Mouse (Mus musculus) hindbrain, embryonic 16.5 days (tissue): ENCODE results near the gene AI837181. TPM values are rescaled to one million over a fixed set of nuclear protein-coding genes. Genes with fewer than 3 reads are reported as not detected.

Experiments
- ATAC-seq: fragments of 200-750 bp; cut with Nextera tagmentation; 2 replicates; pipeline ENCODE4 v1.8.0; 2017; ENCODE audit warnings: moderate TSS enrichment, moderate library complexity
- H3K27ac ChIP-seq: fragments of 300-500 bp; sonication (generic); 2 replicates; pipeline ENCODE4 v1.5.1; 2014; ENCODE audit warnings: low read depth, mild to moderate bottlenecking, control low read depth, low read length, moderate library complexity
- H3K27me3 ChIP-seq: fragments of 300-500 bp; sonication (generic); replicated peaks from 2 replicates; pipeline ENCODE4 v1.6.1; 2014; ENCODE audit warnings: low read length; ENCODE audit not compliant: control insufficient read depth, insufficient read depth
- H3K36me3 ChIP-seq: fragments of 300-500 bp; sonication (generic); 2 replicates; pipeline ENCODE4 v1.6.1; 2014; ENCODE audit warnings: mild to moderate bottlenecking, low read length, moderate library complexity, mixed read lengths; ENCODE audit not compliant: control insufficient read depth, insufficient read depth
- H3K4me1 ChIP-seq: fragments of 300-500 bp; sonication (generic); 2 replicates; pipeline ENCODE4 v1.6.1; 2014; ENCODE audit warnings: low read depth, low read length; ENCODE audit not compliant: control insufficient read depth, insufficient read depth
- H3K4me2 ChIP-seq: fragments of 300-500 bp; sonication (generic); 2 replicates; pipeline ENCODE4 v1.6.1; 2014; ENCODE audit warnings: mild to moderate bottlenecking, low read length, control low read depth, moderate library complexity
- H3K4me3 ChIP-seq: fragments of 300-500 bp; sonication (generic); 2 replicates; pipeline ENCODE4 v1.5.1; 2014; ENCODE audit warnings: mild to moderate bottlenecking, low read length, control low read depth, moderate library complexity
- H3K9ac ChIP-seq: fragments of 300-500 bp; sonication (generic); 2 replicates; pipeline ENCODE4 v1.6.1; 2014; ENCODE audit warnings: low read depth, mild to moderate bottlenecking, control low read depth, low read length, moderate library complexity
- H3K9me3 ChIP-seq: fragments of 300-500 bp; sonication (generic); 2 replicates; pipeline ENCODE4 v1.6.1; 2014; ENCODE audit warnings: mild to moderate bottlenecking, low read length, moderate library complexity; ENCODE audit not compliant: control insufficient read depth
- WGBS: fragments of 180-500 bp; shearing (Covaris S2); extraction: QIAGEN DNeasy Blood & Tissue Kit; methylation state at CpG from one replicate; pipeline ENCODE4 v1.1.7; 2014; 5-methylcytosine and 5-hydroxymethylcytosine counted together
- polyA plus RNA-seq: library from polyadenylated mRNA; unstranded; fragments of >200 nt; fragmentation: Nextera tagmentation; extraction: Ambion mirVana; gene quantifications from 2 replicates; pipeline ENCODE4 v1.2.1, GENCODE M21; 2015

The AI837181 gene
- polyA plus RNA-seq, 1 experiment from 2014 or later: 38.5 TPM

GRCm38 (mm10) chr19:5449673-5450072, 24.7 kb downstream of the AI837181 start:
- Histone ChIP-seq H3K27ac (no peak overlapping the region), H3K9me3 (no peaks in the 10 kb centered on the region), H3K27me3 (peaks cover 43% of the 10 kb centered on the region), H3K4me3 (no peak overlapping the region), H3K4me1 (peaks cover 12% of the 10 kb centered on the region), H3K4me2 (no peak overlapping the region), H3K9ac (no peak overlapping the region), H3K36me3 (peaks cover 3% of the 10 kb centered on the region; the same call in 1 of the 2 replicates)
- 91% methylated on average over 3 of the region's 3 CpGs for WGBS
- no peak for ATAC-seq

GRCm38 (mm10) chr19:5451766-5452165, 26.8 kb downstream of the AI837181 start:
- Histone ChIP-seq H3K27me3 (peaks cover 29% of the 10 kb centered on the region), H3K4me1 (peaks cover 32% of the 10 kb centered on the region), H3K4me3 (no peak overlapping the region), H3K9me3 (no peaks in the 10 kb centered on the region), H3K27ac (no peak overlapping the region), H3K36me3 (peaks cover 3% of the 10 kb centered on the region; the same call in 1 of the 2 replicates), H3K4me2 (no peak overlapping the region), H3K9ac (no peak overlapping the region)
- ATAC-seq: no peak
- WGBS: 80% methylated on average over 6 of the region's 6 CpGs

- Histone ChIP-seq H3K36me3 (peaks cover 3% of the 10 kb centered on the region; the same call in 1 of the 2 replicates), H3K4me1 (peaks cover 29% of the 10 kb centered on the region), H3K9me3 (no peaks in the 10 kb centered on the region), H3K4me3 (peak overlapping the region; percentile 94; the same call in 1 of the 2 replicates), H3K27ac (no peak overlapping the region), H3K27me3 (peaks cover 4% of the 10 kb centered on the region; the same call in 1 of the 2 replicates), H3K9ac (peak overlapping the region; percentile 96), H3K4me2 (peak overlapping the region; percentile 98)
- 75% methylated on average over 12 of the region's 12 CpGs for WGBS
- no peak for ATAC-seq
Measured at GRCm38 (mm10) chr19:5455037-5455436, 30.1 kb downstream of the AI837181 start.

GRCm38 (mm10) chr19:5455568-5455967, 30.6 kb downstream of the AI837181 start:
- Histone ChIP-seq H3K4me2 (peak overlapping the region; percentile 98), H3K4me3 (peak overlapping the region; percentile 94), H3K9me3 (no peaks in the 10 kb centered on the region), H3K36me3 (peaks cover 3% of the 10 kb centered on the region; the same call in 1 of the 2 replicates), H3K9ac (peak overlapping the region; percentile 96), H3K4me1 (peaks cover 30% of the 10 kb centered on the region), H3K27me3 (no peaks in the 10 kb centered on the region), H3K27ac (no peak overlapping the region; the same call in 1 of the 2 replicates)
- 66% methylated on average over 8 of the region's 8 CpGs for WGBS
- ATAC-seq: no peak

GRCm38 (mm10) chr19:5456241-5456921, 31.4 kb downstream of the AI837181 start:
- Histone ChIP-seq H3K4me2 (peak overlapping the region; percentile 98), H3K36me3 (peaks cover 3% of the 10 kb centered on the region; the same call in 1 of the 2 replicates), H3K9ac (peak overlapping the region; percentile 96), H3K27ac (peak overlapping the region; percentile 98), H3K9me3 (no peaks in the 10 kb centered on the region), H3K27me3 (no peaks in the 10 kb centered on the region), H3K4me3 (peak overlapping the region; percentile 94), H3K4me1 (peaks cover 35% of the 10 kb centered on the region)
- no peak for ATAC-seq
- WGBS: 2% methylated on average over 26 of the region's 26 CpGs

GRCm38 (mm10) chr19:5456922-5457745, 32.2 kb downstream of the AI837181 start:
- peak; percentile 95 for ATAC-seq
- peak overlapping the region; percentile 94 for H3K4me3 ChIP-seq
- peaks cover 41% of the 10 kb centered on the region for H3K4me1 ChIP-seq
- H3K36me3 ChIP-seq: peaks cover 6% of the 10 kb centered on the region; the same call in 1 of the 2 replicates
- WGBS: under 1% methylated on average over 62 of the region's 70 CpGs
- peak overlapping the region; percentile 98 for H3K27ac ChIP-seq
- H3K27me3 ChIP-seq: no peaks in the 10 kb centered on the region
- no peaks in the 10 kb centered on the region for H3K9me3 ChIP-seq
- peak overlapping the region; percentile 98 for H3K4me2 ChIP-seq
- peak overlapping the region; percentile 96 for H3K9ac ChIP-seq

- WGBS: 14% methylated on average over 14 of the region's 14 CpGs
- Histone ChIP-seq H3K36me3 (peaks cover 6% of the 10 kb centered on the region; the same call in 1 of the 2 replicates), H3K9ac (peak within 1 kb of the TSS; percentile 96), H3K4me2 (peak within 1 kb of the TSS; percentile 98), H3K4me1 (peaks cover 41% of the 10 kb centered on the region), H3K27me3 (no peaks in the 10 kb centered on the region), H3K4me3 (peak within 1 kb of the TSS; percentile 94), H3K9me3 (no peaks in the 10 kb centered on the region), H3K27ac (peak within 1 kb of the TSS; percentile 98)
- ATAC-seq: no peak; the same call in 1 of the 2 replicates
Measured at GRCm38 (mm10) chr19:5457746-5458442, 33.0 kb downstream of the AI837181 start, which contains the start of gene Ccdc85b. Gene Ccdc85b, minus strand, starts transcription at chr19:5457894.

- no peaks in the 10 kb centered on the region for H3K9me3 ChIP-seq
- no peak for ATAC-seq
- H3K4me3 ChIP-seq: no peak overlapping the region
- H3K27ac ChIP-seq: no peak overlapping the region
- H3K36me3 ChIP-seq: peaks cover 9% of the 10 kb centered on the region
- WGBS: 75% methylated on average over 7 of the region's 7 CpGs
- peaks cover 42% of the 10 kb centered on the region for H3K4me1 ChIP-seq
- no peak overlapping the region for H3K9ac ChIP-seq
- no peaks in the 10 kb centered on the region for H3K27me3 ChIP-seq
- H3K4me2 ChIP-seq: no peak overlapping the region
Measured at GRCm38 (mm10) chr19:5459019-5459418, 34.1 kb downstream of the AI837181 start.
